Mouse (Mus musculus) CH12.LX (cell line): ENCODE data around the gene Znhit2. TPM values are rescaled to one million over a fixed set of nuclear protein-coding genes. Genes with fewer than 3 reads are reported as not detected.

Source experiments
- DNase-seq: peaks from one replicate; pipeline ENCODE4 v3.0.0-alpha.2; 2013; ENCODE audit errors: extremely low read depth
- H3K27ac ChIP-seq: 2 replicates; pipeline ENCODE4 v1.5.1; 2012; ENCODE audit warnings: low read depth, mild to moderate bottlenecking, control low read depth, moderate library complexity; ENCODE audit not compliant: insufficient read depth
- H3K27me3 ChIP-seq: replicated peaks from 2 replicates; pipeline ENCODE3; 2012; ENCODE audit warnings: inconsistent platforms
- H3K36me3 ChIP-seq, 2 experiments: replicated peaks in 1 of 2; 2 replicates each; pipeline versions ENCODE3 to v1.6.1; 2012; ENCODE audit warnings: inconsistent platforms in 1 of 2, low read length in 1 of 2, mild to moderate bottlenecking in 1 of 2, mixed read lengths in 1 of 2, moderate library complexity in 1 of 2; ENCODE audit not compliant: control insufficient read depth in 1 of 2, insufficient read depth in 1 of 2
- H3K4me1 ChIP-seq, 2 experiments: 2 replicates each; pipeline ENCODE4 v1.6.1; 2012; ENCODE audit warnings: inconsistent platforms in 1 of 2, moderate library complexity in 1 of 2; ENCODE audit not compliant: insufficient read depth in 2 of 2, control insufficient read depth in 1 of 2
- H3K4me2 ChIP-seq: 2 replicates; pipeline ENCODE4 v1.6.1; 2012; ENCODE audit warnings: low read depth, mild to moderate bottlenecking, control low read depth; ENCODE audit not compliant: poor library complexity, insufficient read depth, severe bottlenecking
- H3K4me3 ChIP-seq, 3 experiments: fragments of 150-350 bp in 1 of 3; sonication (generic) in 1 of 3; replicated peaks in 1 of 3; 2 replicates each; pipeline versions ENCODE3 to v1.5.1; 2011 to 2012; ENCODE audit warnings: low read depth in 2 of 3, low read length in 2 of 3, mild to moderate bottlenecking in 2 of 3, moderate library complexity in 2 of 3, control low read depth in 1 of 3, improper control_type of control experiment in 1 of 3, inconsistent platforms in 1 of 3, mixed read lengths in 1 of 3; ENCODE audit not compliant: poor library complexity in 1 of 3
- H3K79me2 ChIP-seq: replicated peaks from 2 replicates; pipeline ENCODE4 v1.6.1; 2012; ENCODE audit warnings: mild to moderate bottlenecking, moderate library complexity; ENCODE audit not compliant: control insufficient read depth, poor library complexity, insufficient read depth, severe bottlenecking; ENCODE audit errors: extremely low read depth
- H3K9ac ChIP-seq: 2 replicates; pipeline ENCODE4 v1.6.1; 2012; ENCODE audit warnings: low read depth, mild to moderate bottlenecking, control low read depth, moderate library complexity; ENCODE audit not compliant: insufficient read depth
- H3K9me3 ChIP-seq: replicated peaks from 2 replicates; pipeline ENCODE3; 2012; ENCODE audit warnings: low read length, inconsistent platforms, mixed read lengths
- BHLHE40 ChIP-seq: IDR thresholded peaks from 2 replicates; pipeline ENCODE4 v1.6.1; 2011; ENCODE audit warnings: mild to moderate bottlenecking, low read depth, low read length, improper control_type of control experiment
- CHD1 ChIP-seq: IDR thresholded peaks from 2 replicates; pipeline ENCODE4 v1.6.1; 2012; ENCODE audit warnings: low read depth, low read length, improper control_type of control experiment, inconsistent platforms
- CHD2 ChIP-seq: IDR thresholded peaks from 2 replicates; pipeline ENCODE4 v1.6.1; 2011; ENCODE audit warnings: low read length, improper control_type of control experiment
- ETS1 ChIP-seq: conservative IDR thresholded peaks from 2 replicates; pipeline ENCODE4 v1.6.1; 2012; ENCODE audit warnings: low read depth, mild to moderate bottlenecking, inconsistent platforms, low read length, improper control_type of control experiment, moderate library complexity
- GABPA ChIP-seq: IDR thresholded peaks from 2 replicates; pipeline ENCODE4 v1.6.1; 2012; ENCODE audit warnings: low read depth, low read length, improper control_type of control experiment, inconsistent platforms; ENCODE audit not compliant: insufficient replicate concordance
- HCFC1 ChIP-seq: IDR thresholded peaks from 2 replicates; pipeline ENCODE4 v1.6.1; 2012; ENCODE audit warnings: low read depth, mild to moderate bottlenecking, inconsistent platforms, low read length, improper control_type of control experiment
- IRF4 ChIP-seq: IDR thresholded peaks from 2 replicates; pipeline ENCODE4 v1.6.1; 2014; ENCODE audit warnings: low read depth, mild to moderate bottlenecking, inconsistent platforms, low read length, improper control_type of control experiment
- JUN ChIP-seq: IDR thresholded peaks from 2 replicates; pipeline ENCODE4 v1.6.1; 2011; ENCODE audit warnings: low read depth, mild to moderate bottlenecking, low read length, improper control_type of control experiment, moderate library complexity; ENCODE audit not compliant: insufficient read depth
- KAT2A ChIP-seq: IDR thresholded peaks from 2 replicates; pipeline ENCODE4 v1.6.1; 2012; ENCODE audit warnings: low read length, improper control_type of control experiment, inconsistent platforms; ENCODE audit not compliant: insufficient replicate concordance
- MAX ChIP-seq: IDR thresholded peaks from 2 replicates; pipeline ENCODE4 v1.6.1; 2011; ENCODE audit warnings: low read length, improper control_type of control experiment
- MEF2A ChIP-seq: IDR thresholded peaks from 2 replicates; pipeline ENCODE4 v1.6.1; 2014; ENCODE audit warnings: low read depth, mild to moderate bottlenecking, inconsistent platforms, low read length, improper control_type of control experiment, borderline replicate concordance
- MYC ChIP-seq: IDR thresholded peaks from 2 replicates; pipeline ENCODE4 v1.6.1; 2011; ENCODE audit warnings: low read depth, mild to moderate bottlenecking, improper control_type of control experiment, low read length
- PAX5 ChIP-seq: IDR thresholded peaks from 2 replicates; pipeline ENCODE4 v1.6.1; 2012; ENCODE audit warnings: low read length, inconsistent platforms, mixed read lengths
- POLR2AphosphoS2 ChIP-seq: IDR thresholded peaks from 2 replicates; pipeline ENCODE4 v1.6.1; 2011; ENCODE audit warnings: low read depth, low read length, improper control_type of control experiment
- RAD21 ChIP-seq: IDR thresholded peaks from 2 replicates; pipeline ENCODE4 v1.6.1; 2011; ENCODE audit warnings: low read depth, mild to moderate bottlenecking, low read length, improper control_type of control experiment, moderate library complexity
- RCOR1 ChIP-seq: conservative IDR thresholded peaks from 2 replicates; pipeline ENCODE4 v1.6.1; 2012; ENCODE audit warnings: low read depth, mild to moderate bottlenecking, inconsistent platforms, low read length, improper control_type of control experiment
- SMC3 ChIP-seq: IDR thresholded peaks from 2 replicates; pipeline ENCODE4 v1.6.1; 2011; ENCODE audit warnings: low read depth, low read length, improper control_type of control experiment
- USF1 ChIP-seq: IDR thresholded peaks from 2 replicates; pipeline ENCODE4 v1.6.1; 2014; ENCODE audit warnings: low read depth, mild to moderate bottlenecking, inconsistent platforms, low read length, improper control_type of control experiment
- ZC3H11A ChIP-seq: IDR thresholded peaks from 2 replicates; pipeline ENCODE4 v1.6.1; 2012; ENCODE audit warnings: low read depth, mild to moderate bottlenecking, inconsistent platforms, low read length, improper control_type of control experiment
- ZKSCAN1 ChIP-seq: IDR thresholded peaks from 2 replicates; pipeline ENCODE4 v1.6.1; 2012; ENCODE audit warnings: low read depth, inconsistent platforms, low read length, improper control_type of control experiment, borderline replicate concordance
- ZMIZ1 ChIP-seq: IDR thresholded peaks from 2 replicates; pipeline ENCODE4 v1.6.1; 2012; ENCODE audit warnings: low read depth, mild to moderate bottlenecking, inconsistent platforms, low read length, improper control_type of control experiment
- ZNF384 ChIP-seq: IDR thresholded peaks from 2 replicates; pipeline ENCODE4 v1.6.1; 2012; ENCODE audit warnings: low read depth, low read length, improper control_type of control experiment, inconsistent platforms
- dilution Hi-C: fragments of 300-500 bp; cut with MboI; formaldehyde crosslinking; loops from 2 replicates; pipeline ENCODE4 v1.14.3; 2020; ENCODE audit warnings: low sequenced_read_pairs; ENCODE audit not compliant: extremely low pct_unique_long_range_greater_than_20kb, extremely low pct_ligation_motif_present
- in situ Hi-C: fragments of 300-500 bp; cut with MboI; formaldehyde crosslinking; loops from 3 replicates; pipeline ENCODE4 v1.14.3; 2019; ENCODE audit warnings: low sequenced_read_pairs, low pct_ligation_motif_present, low pct_unique_long_range_greater_than_20kb, mixed read lengths
- polyA plus RNA-seq: library from polyadenylated mRNA; unstranded; fragments of >175 nt; gene quantifications from 2 replicates; pipeline ENCODE4 v1.2.1, GENCODE M21; 2012; ENCODE audit warnings: low read depth; ENCODE audit not compliant: insufficient read length
- total RNA-seq, 2 experiments: library from RNA; depleted of rRNA; stranded (reverse); fragments of 300-350 nt in 1 of 2; fragments of >200 nt in 1 of 2; gene quantifications; 2 replicates each; pipeline ENCODE4 v1.2.3; 2012 to 2014

Znhit2 gene
- total and polyA plus RNA-seq, 3 experiments, result 20.1 to 29.2 (median 22.6) TPM

- dilution Hi-C loops, result no loop called here
Measured at GRCm38 (mm10) chr19:6037695-6038094, 23.3 kb upstream of the Znhit2 start.

GRCm38 (mm10) chr19:6038326-6038725 lies 22.7 kb upstream of the Znhit2 start:
- DNase-seq, result no peak
- TF ChIP-seq ZC3H11A (no peak), POLR2AphosphoS2 (no peak), MYC (no peak), MAX (no peak), HCFC1 (no peak), SMC3 (no peak)

More at GRCm38 (mm10) chr19:6037695-6038094, 23.3 kb upstream of the Znhit2 start:
- no peak overlapping the region for H3K4me3 ChIP-seq
- no peak for TF ChIP-seq ZMIZ1
- no peak for TF ChIP-seq CHD2
- TF ChIP-seq CHD1, result no peak
- no peak for TF ChIP-seq HCFC1
- no peak for TF ChIP-seq MYC
- TF ChIP-seq ZKSCAN1, result no peak
- no peak for TF ChIP-seq RAD21
- TF ChIP-seq ETS1, result no peak
- no peak for TF ChIP-seq ZNF384
- no peak for TF ChIP-seq ZC3H11A
- no peak for TF ChIP-seq RCOR1
- no peak for TF ChIP-seq MEF2A
- TF ChIP-seq JUN, result no peak
- TF ChIP-seq KAT2A, result no peak
- TF ChIP-seq GABPA, result no peak
- TF ChIP-seq USF1, result no peak
- TF ChIP-seq IRF4, result no peak
- TF ChIP-seq PAX5, result no peak
- no peak for TF ChIP-seq BHLHE40
- DNase-seq, result no peak
- no peaks in the 10 kb centered on the region for H3K9me3 ChIP-seq
- H3K27ac ChIP-seq, result no peak overlapping the region
- no peaks in the 10 kb centered on the region for H3K27me3 ChIP-seq
- no peaks in the 10 kb centered on the region for H3K79me2 ChIP-seq
- no peaks in the 10 kb centered on the region for H3K36me3 ChIP-seq
- in situ Hi-C loops, result no loop called here
- peaks cover 12 to 18% of the 10 kb centered on the region in 2 experiments for H3K4me1 ChIP-seq
- H3K4me2 ChIP-seq, result no peak overlapping the region
- no peak overlapping the region for H3K9ac ChIP-seq

More at GRCm38 (mm10) chr19:6038326-6038725, 22.7 kb upstream of the Znhit2 start:
- H3K36me3 ChIP-seq, result no peaks in the 10 kb centered on the region
- no peak overlapping the region for H3K4me3 ChIP-seq
- H3K9me3 ChIP-seq, result no peaks in the 10 kb centered on the region
- dilution Hi-C loops (no loop called here), in situ Hi-C loops (no loop called here)
- no peak overlapping the region for H3K9ac ChIP-seq
- H3K4me2 ChIP-seq, result no peak overlapping the region
- H3K27ac ChIP-seq, result no peak overlapping the region
- H3K79me2 ChIP-seq, result no peaks in the 10 kb centered on the region
- no peaks in the 10 kb centered on the region for H3K27me3 ChIP-seq
- H3K4me1 ChIP-seq, result peaks cover 12 to 22% of the 10 kb centered on the region in 2 experiments
